Mouse (Mus musculus) embryonic facial prominence, embryonic 10.5 days (tissue): ENCODE results near the gene Saal1. TPM values are rescaled to one million over a fixed set of nuclear protein-coding genes. Genes with fewer than 3 reads are reported as not detected.
"Not testable (repeated sequence)": the region's sequence is repeated elsewhere in the genome, so short reads cannot be mapped to it uniquely, and the experiment has no call there.

ENCODE experiments used
- DNase-seq: peaks from one replicate; pipeline ENCODE4 v3.0.0-alpha.2; 2017; ENCODE audit warnings: low spot score
- H3K27ac ChIP-seq: fragments of 300-500 bp; sonication (generic); replicated peaks from 2 replicates; pipeline ENCODE4 v1.5.1; 2016; ENCODE audit warnings: mild to moderate bottlenecking
- H3K27me3 ChIP-seq: fragments of 300-500 bp; sonication (generic); replicated peaks from 2 replicates; pipeline ENCODE4 v1.6.1; 2016; ENCODE audit warnings: low read depth, mild to moderate bottlenecking; ENCODE audit not compliant: poor library complexity, severe bottlenecking
- H3K36me3 ChIP-seq: fragments of 300-500 bp; sonication (generic); replicated peaks from 2 replicates; pipeline ENCODE4 v1.6.1; 2016; ENCODE audit warnings: mild to moderate bottlenecking, moderate library complexity
- H3K4me1 ChIP-seq: fragments of 300-500 bp; sonication (generic); 2 replicates; pipeline ENCODE4 v1.6.1; 2016
- H3K4me3 ChIP-seq: fragments of 300-500 bp; sonication (generic); 2 replicates; pipeline ENCODE4 v1.5.1; 2016; ENCODE audit warnings: mild to moderate bottlenecking, moderate library complexity
- H3K9me3 ChIP-seq: fragments of 300-500 bp; sonication (generic); 2 replicates; pipeline ENCODE4 v1.6.1; 2016; ENCODE audit warnings: mild to moderate bottlenecking
- WGBS: fragments of 180-500 bp; shearing (Covaris S2); methylation state at CpG from one replicate; pipeline ENCODE4 v1.1.7; 2016; 5-methylcytosine and 5-hydroxymethylcytosine counted together
- polyA plus RNA-seq: library from polyadenylated mRNA; unstranded; fragments of >200 nt; fragmentation: Nextera tagmentation; extraction: Ambion mirVana; gene quantifications from 2 replicates; pipeline ENCODE4 v1.2.1, GENCODE M21; 2016

Saal1 gene
- polyA plus RNA-seq, 1 experiment from 2014 or later, result 40.7 TPM

GRCm38 (mm10) chr7:46678417-46678816 lies 32.1 kb downstream of the Saal1 start:
- no peaks in the 10 kb centered on the region for H3K36me3 ChIP-seq
- H3K4me3 ChIP-seq, result no peak overlapping the region
- no peak overlapping the region for H3K27ac ChIP-seq
- DNase-seq, result no peak
- H3K27me3 ChIP-seq, result no peaks in the 10 kb centered on the region
- no peaks in the 10 kb centered on the region for H3K9me3 ChIP-seq
- 89% methylated on average over 3 of the region's 3 CpGs for WGBS
- H3K4me1 ChIP-seq, result no peaks in the 10 kb centered on the region

- Histone ChIP-seq H3K27me3 (no peaks in the 10 kb centered on the region), H3K4me1 (peaks cover 5% of the 10 kb centered on the region), H3K36me3 (no peaks in the 10 kb centered on the region), H3K27ac (no peak overlapping the region), H3K4me3 (no peak overlapping the region), H3K9me3 (no peaks in the 10 kb centered on the region)
- 71% methylated on average over 5 of the region's 5 CpGs for WGBS
- DNase-seq, result no peak
Measured at GRCm38 (mm10) chr7:46676808-46677360, 33.6 kb downstream of the Saal1 start.

- WGBS, result 81% methylated on average over 8 of the region's 8 CpGs
- H3K4me3 ChIP-seq, result no peak overlapping the region
- no peak for DNase-seq
- H3K27ac ChIP-seq, result no peak overlapping the region
- H3K9me3 ChIP-seq, result no peaks in the 10 kb centered on the region
- no peaks in the 10 kb centered on the region for H3K36me3 ChIP-seq
- peaks cover 8% of the 10 kb centered on the region for H3K4me1 ChIP-seq
- no peaks in the 10 kb centered on the region for H3K27me3 ChIP-seq
Measured at GRCm38 (mm10) chr7:46675886-46676285, 34.6 kb downstream of the Saal1 start.

GRCm38 (mm10) chr7:46675061-46675460 lies 35.4 kb downstream of the Saal1 start:
- Histone ChIP-seq H3K9me3 (no peaks in the 10 kb centered on the region), H3K36me3 (no peaks in the 10 kb centered on the region), H3K27ac (no peak overlapping the region), H3K4me1 (peaks cover 8% of the 10 kb centered on the region), H3K4me3 (no peak overlapping the region), H3K27me3 (no peaks in the 10 kb centered on the region)
- DNase-seq, result no peak
- WGBS, result 91% methylated on average over 7 of the region's 7 CpGs

- Histone ChIP-seq H3K9me3 (no peaks in the 10 kb centered on the region), H3K36me3 (no peaks in the 10 kb centered on the region), H3K4me1 (peaks cover 13% of the 10 kb centered on the region), H3K27ac (no peak within 1 kb of the TSS), H3K27me3 (peaks cover 21% of the 10 kb centered on the region), H3K4me3 (no peak within 1 kb of the TSS)
- no peak for DNase-seq
- 59% methylated on average over 10 of the region's 10 CpGs for WGBS
Measured at GRCm38 (mm10) chr7:46672160-46672672, 38.3 kb downstream of the Saal1 start, which contains the start of gene Tph1. Gene Tph1, minus strand, starts transcription at chr7:46672537.

GRCm38 (mm10) chr7:46667256-46667655 lies 43.2 kb downstream of the Saal1 start:
- peak; percentile 67 for DNase-seq
- Histone ChIP-seq H3K27ac (no peak overlapping the region), H3K4me3 (peak overlapping the region; percentile 42), H3K27me3 (peaks cover 58% of the 10 kb centered on the region), H3K4me1 (peaks cover 15% of the 10 kb centered on the region), H3K9me3 (no peaks in the 10 kb centered on the region), H3K36me3 (no peaks in the 10 kb centered on the region)
- WGBS, result under 1% methylated on average over 21 of the region's 21 CpGs

GRCm38 (mm10) chr7:46665236-46665635 lies 45.2 kb downstream of the Saal1 start:
- no peak overlapping the region for H3K27ac ChIP-seq
- H3K4me3 ChIP-seq, result no peak overlapping the region
- H3K36me3 ChIP-seq, result no peaks in the 10 kb centered on the region
- peak; percentile 65 for DNase-seq
- H3K4me1 ChIP-seq, result peaks cover 14% of the 10 kb centered on the region
- H3K9me3 ChIP-seq, result no peaks in the 10 kb centered on the region
- H3K27me3 ChIP-seq, result peaks cover 63% of the 10 kb centered on the region
- WGBS, result 36% methylated on average over 9 of the region's 9 CpGs

- 42% methylated on average over 18 of the region's 18 CpGs for WGBS
- Histone ChIP-seq H3K4me1 (peaks cover 6% of the 10 kb centered on the region), H3K36me3 (no peaks in the 10 kb centered on the region), H3K4me3 (no peak overlapping the region), H3K9me3 (no peaks in the 10 kb centered on the region), H3K27me3 (peaks cover 44% of the 10 kb centered on the region), H3K27ac (no peak overlapping the region)
- DNase-seq, result no peak
Measured at GRCm38 (mm10) chr7:46661591-46662090, 48.8 kb downstream of the Saal1 start.

GRCm38 (mm10) chr7:46652279-46652678 lies 58.2 kb downstream of the Saal1 start:
- Histone ChIP-seq H3K27ac (no peak overlapping the region), H3K4me3 (no peak overlapping the region), H3K9me3 (no peaks in the 10 kb centered on the region), H3K27me3 (no peaks in the 10 kb centered on the region), H3K36me3 (no peaks in the 10 kb centered on the region), H3K4me1 (no peaks in the 10 kb centered on the region)
- 67% methylated on average over 2 of the region's 2 CpGs for WGBS
- no peak for DNase-seq

- 51% methylated on average over 5 of the region's 5 CpGs for WGBS
Measured at GRCm38 (mm10) chr7:46650231-46650630, 60.2 kb downstream of the Saal1 start.

GRCm38 (mm10) chr7:46648431-46649140 lies 61.9 kb downstream of the Saal1 start:
- Histone ChIP-seq H3K27me3 (no peaks in the 10 kb centered on the region), H3K36me3 (no peaks in the 10 kb centered on the region), H3K4me3 (no peak overlapping the region), H3K27ac (no peak overlapping the region), H3K4me1 (no peaks in the 10 kb centered on the region), H3K9me3 (no peaks in the 10 kb centered on the region)
- no peak for DNase-seq
- 72% methylated on average over 4 of the region's 4 CpGs for WGBS

More at GRCm38 (mm10) chr7:46650231-46650630, 60.2 kb downstream of the Saal1 start:
- not testable (repeated sequence) for H3K27me3 ChIP-seq, H3K36me3 ChIP-seq, H3K4me1 ChIP-seq, DNase-seq, H3K27ac ChIP-seq, H3K4me3 ChIP-seq, H3K9me3 ChIP-seq

- H3K27ac ChIP-seq, result no peak overlapping the region
- H3K4me1 ChIP-seq, result peaks cover 19% of the 10 kb centered on the region
- 78% methylated on average over 1 of the region's 1 CpGs for WGBS
- no peak overlapping the region for H3K4me3 ChIP-seq
- no peaks in the 10 kb centered on the region for H3K36me3 ChIP-seq
- H3K9me3 ChIP-seq, result no peaks in the 10 kb centered on the region
- H3K27me3 ChIP-seq, result peaks cover 18% of the 10 kb centered on the region
- DNase-seq, result no peak
Measured at GRCm38 (mm10) chr7:46643172-46643571, 67.3 kb downstream of the Saal1 start.

- Histone ChIP-seq H3K36me3 (no peaks in the 10 kb centered on the region), H3K27ac (no peak overlapping the region), H3K4me1 (peaks cover 19% of the 10 kb centered on the region), H3K27me3 (peaks cover 18% of the 10 kb centered on the region), H3K9me3 (no peaks in the 10 kb centered on the region), H3K4me3 (peak overlapping the region; percentile 80)
- WGBS, result 21% methylated on average over 17 of the region's 17 CpGs
- DNase-seq, result no peak
Measured at GRCm38 (mm10) chr7:46640062-46640461, 70.4 kb downstream of the Saal1 start.
